Mouse (Mus musculus): ENCODE measurements around the gene Tsen34. TPM values are rescaled to one million over a fixed set of nuclear protein-coding genes. Genes with fewer than 3 reads are reported as not detected.
"Not testable (repeated sequence)": the region's sequence is repeated elsewhere in the genome, so short reads cannot be mapped to it uniquely, and the experiment has no call there.

The Tsen34 gene
- polyA plus RNA-seq, 1 experiment from 2014 or later: 215 TPM

DNA sequence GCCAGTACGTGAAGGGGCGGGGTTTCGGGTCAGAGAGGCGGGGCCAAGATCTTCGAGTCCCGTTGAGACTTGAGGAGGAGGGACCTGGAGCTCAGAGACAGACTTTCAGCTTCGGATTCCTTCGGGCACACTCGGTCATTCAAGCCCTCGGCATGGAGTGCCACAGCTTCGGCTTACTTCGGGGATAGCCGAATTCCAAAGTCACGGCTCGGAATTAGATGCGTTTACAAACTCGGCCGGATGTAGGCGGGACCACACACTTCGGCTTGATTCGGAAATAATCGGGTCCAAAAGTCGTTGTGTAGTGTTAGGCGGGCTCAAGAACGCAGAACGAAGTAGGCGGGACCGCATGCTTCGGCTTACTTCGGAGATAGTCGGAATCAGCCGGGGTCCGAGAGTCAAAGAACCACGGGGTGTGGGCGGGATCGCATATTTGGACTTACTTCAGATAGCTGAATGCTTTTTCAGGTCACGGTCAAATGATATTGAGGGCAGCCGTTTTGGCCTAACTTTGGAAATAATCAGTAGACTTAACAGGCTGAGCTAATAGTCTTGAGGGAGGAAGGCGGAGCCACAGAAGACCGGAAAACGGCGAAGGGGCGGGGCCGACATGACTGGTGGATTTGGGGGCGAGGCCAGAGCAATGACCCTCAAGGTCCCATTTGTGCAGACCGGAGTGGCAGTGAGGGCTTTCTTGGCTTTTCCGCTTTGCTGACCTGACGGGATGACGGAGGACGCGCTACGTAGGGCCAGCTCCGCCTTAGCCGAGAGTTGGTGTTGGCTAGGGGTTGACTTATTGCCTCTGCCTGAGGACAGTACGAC, 535 bp downstream of the Tsen34 start, which contains the start of gene Mboat7:
Gene Mboat7 (minus strand): TSS at position 537 of the 822 bp plus-strand sequence.
- Histone ChIP-seq H3K4me1 (peaks cover 26% of the 10 kb centered on the region), H3K36me3 (replicated peaks) (peaks cover 19% of the 10 kb centered on the region), H3K9ac (peak within 1 kb of the TSS; percentile 86), H3K27ac (peak within 1 kb of the TSS; percentile 95), H3K4me2 (peak within 1 kb of the TSS; percentile 74), H3K9me3 (no peaks in the 10 kb centered on the region), H3K27me3 (no peaks in the 10 kb centered on the region), H3K4me3 (replicated peaks) (peak within 1 kb of the TSS; percentile 59)
- ATAC-seq (ENCODE audit: low FRiP score): peak; percentile 87
- under 1% methylated on average over 55 of the region's 55 CpGs for WGBS

DNA sequence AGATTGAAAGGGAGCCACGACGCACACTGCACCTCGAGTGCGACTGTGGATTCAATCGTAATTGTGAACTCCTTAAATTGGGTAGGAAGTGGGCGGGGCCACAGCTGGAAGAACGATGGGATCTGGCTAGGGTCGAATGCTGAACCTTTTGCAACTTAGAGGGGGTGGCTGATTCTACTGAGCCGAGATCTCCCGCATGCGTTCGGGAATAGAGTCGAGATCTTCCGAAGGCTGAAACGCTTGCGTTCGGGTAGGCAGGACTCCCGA, 1.1 kb downstream of the Tsen34 start:
- under 1% methylated on average over 18 of the region's 18 CpGs for WGBS
- peak overlapping the region; percentile 95 for H3K27ac ChIP-seq
- peak overlapping the region; percentile 74 for H3K4me2 ChIP-seq
- H3K9ac ChIP-seq: peak overlapping the region; percentile 86
- H3K4me3 ChIP-seq (replicated peaks): peak overlapping the region; percentile 59
- peaks cover 26% of the 10 kb centered on the region for H3K4me1 ChIP-seq
- no peaks in the 10 kb centered on the region for H3K9me3 ChIP-seq
- ATAC-seq (ENCODE audit: low FRiP score): no peak; the same call in 1 of the 2 replicates
- H3K27me3 ChIP-seq: no peaks in the 10 kb centered on the region
- peaks cover 24% of the 10 kb centered on the region for H3K36me3 ChIP-seq (replicated peaks)

DNA sequence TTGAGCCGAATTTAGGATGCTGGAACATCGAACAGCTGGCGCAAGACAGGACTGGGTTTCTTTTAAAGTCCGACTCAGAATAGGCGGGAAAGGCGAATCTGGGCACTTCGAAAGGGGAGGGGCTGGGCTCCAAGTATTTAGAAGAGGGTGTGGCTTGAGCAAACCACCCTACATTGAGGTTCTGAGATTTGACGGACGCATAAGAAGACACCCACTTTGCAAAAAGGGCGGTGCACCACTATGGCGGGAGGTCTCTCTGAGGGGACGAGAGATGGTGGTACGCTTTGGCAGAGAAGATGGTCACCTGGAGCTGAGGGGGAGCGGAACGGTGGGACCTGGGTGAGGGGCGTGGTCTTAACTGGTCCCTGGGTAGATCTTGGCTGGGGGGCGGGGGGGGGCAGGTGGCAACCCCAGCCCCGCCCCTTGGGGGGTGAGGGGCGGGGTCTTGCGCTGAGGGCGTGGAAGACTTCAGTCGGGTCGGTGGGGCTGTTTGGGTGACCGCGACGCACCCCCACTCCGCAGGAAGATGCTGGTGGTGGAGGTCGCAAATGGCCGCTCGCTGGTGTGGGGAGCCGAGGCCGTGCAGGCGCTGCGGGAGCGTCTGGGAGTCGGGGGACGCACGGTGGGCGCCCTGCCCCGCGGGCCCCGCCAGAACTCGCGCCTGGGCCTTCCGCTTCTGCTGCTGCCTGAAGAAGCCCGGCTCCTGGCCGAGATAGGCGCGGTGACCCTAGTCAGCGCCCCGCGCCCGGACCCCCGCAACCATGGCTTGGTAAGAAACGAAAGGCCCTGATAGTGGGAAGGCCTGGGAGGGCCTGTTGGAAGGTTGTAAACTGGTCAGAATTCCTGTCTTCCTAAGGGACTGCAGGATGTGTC, 1.6 kb downstream of the Tsen34 start:
- under 1% methylated on average over 54 of the region's 55 CpGs for WGBS
- H3K4me2 ChIP-seq: peak overlapping the region; percentile 74

DNA sequence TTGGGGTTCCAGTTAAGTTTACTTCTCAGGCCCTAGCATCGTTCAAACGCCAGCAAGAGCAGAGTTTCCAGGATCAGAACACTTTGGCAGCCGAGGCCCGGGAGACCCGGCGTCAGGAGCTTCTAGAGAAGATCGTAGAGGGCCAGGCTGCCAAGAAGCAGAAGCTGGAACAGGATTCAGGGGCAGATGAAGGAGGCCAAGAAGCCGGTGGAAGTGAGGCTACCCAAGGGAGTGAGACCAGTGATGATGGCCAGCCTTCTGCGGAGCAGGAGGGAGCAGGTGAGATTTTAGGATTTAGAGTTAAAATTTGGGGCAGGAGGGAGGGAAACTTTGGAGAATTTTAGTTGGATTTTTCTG, 2.3 kb downstream of the Tsen34 start:
- peaks cover 26% of the 10 kb centered on the region for H3K4me1 ChIP-seq
- peak overlapping the region; percentile 95 for H3K27ac ChIP-seq
- WGBS: 7% methylated on average over 9 of the region's 9 CpGs
- H3K36me3 ChIP-seq (replicated peaks): peaks cover 36% of the 10 kb centered on the region
- peak overlapping the region; percentile 86 for H3K9ac ChIP-seq
- not testable (repeated sequence) for ATAC-seq (ENCODE audit: low FRiP score); H3K9me3 ChIP-seq; H3K27me3 ChIP-seq
- peak overlapping the region; percentile 59 for H3K4me3 ChIP-seq (replicated peaks)
- peak overlapping the region; percentile 74 for H3K4me2 ChIP-seq

More for the DNA sequence above, 1.6 kb downstream of the Tsen34 start:
- peak overlapping the region; percentile 86 for H3K9ac ChIP-seq
- no peaks in the 10 kb centered on the region for H3K27me3 ChIP-seq
- ATAC-seq (ENCODE audit: low FRiP score): peak; percentile 61
- H3K9me3 ChIP-seq: no peaks in the 10 kb centered on the region
- H3K4me1 ChIP-seq: peaks cover 26% of the 10 kb centered on the region
- peak overlapping the region; percentile 59 for H3K4me3 ChIP-seq (replicated peaks)
- H3K27ac ChIP-seq: peak overlapping the region; percentile 95
- H3K36me3 ChIP-seq (replicated peaks): peaks cover 30% of the 10 kb centered on the region

DNA sequence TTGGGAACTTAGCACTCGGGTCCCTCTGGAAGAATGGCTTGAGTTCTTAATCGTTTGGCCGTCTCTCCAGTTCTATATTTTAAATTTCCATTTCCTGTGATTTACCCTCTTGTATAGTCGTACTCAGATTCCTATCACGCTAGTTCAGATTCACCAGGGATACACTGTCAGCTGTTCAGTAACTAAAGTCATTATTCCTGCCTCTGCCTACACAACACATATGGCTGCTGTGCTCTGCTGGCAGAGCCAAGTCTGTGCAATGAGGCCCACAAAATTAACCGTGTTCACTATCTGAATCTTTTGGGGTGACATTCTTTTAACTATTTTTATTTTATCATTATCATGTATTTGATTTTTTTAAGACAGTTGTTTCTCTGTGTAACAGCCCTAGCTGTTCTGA, 5.8 kb downstream of the Tsen34 start:
- H3K27ac ChIP-seq: no peak overlapping the region
- peaks cover 14% of the 10 kb centered on the region for H3K4me1 ChIP-seq
- WGBS: 94% methylated on average over 6 of the region's 6 CpGs
- no peak overlapping the region for H3K9ac ChIP-seq
- H3K36me3 ChIP-seq (replicated peaks): peaks cover 50% of the 10 kb centered on the region
- H3K4me2 ChIP-seq: no peak overlapping the region
- no peaks in the 10 kb centered on the region for H3K9me3 ChIP-seq
- no peak overlapping the region for H3K4me3 ChIP-seq (replicated peaks)
- no peaks in the 10 kb centered on the region for H3K27me3 ChIP-seq
- ATAC-seq (ENCODE audit: low FRiP score): no peak

DNA sequence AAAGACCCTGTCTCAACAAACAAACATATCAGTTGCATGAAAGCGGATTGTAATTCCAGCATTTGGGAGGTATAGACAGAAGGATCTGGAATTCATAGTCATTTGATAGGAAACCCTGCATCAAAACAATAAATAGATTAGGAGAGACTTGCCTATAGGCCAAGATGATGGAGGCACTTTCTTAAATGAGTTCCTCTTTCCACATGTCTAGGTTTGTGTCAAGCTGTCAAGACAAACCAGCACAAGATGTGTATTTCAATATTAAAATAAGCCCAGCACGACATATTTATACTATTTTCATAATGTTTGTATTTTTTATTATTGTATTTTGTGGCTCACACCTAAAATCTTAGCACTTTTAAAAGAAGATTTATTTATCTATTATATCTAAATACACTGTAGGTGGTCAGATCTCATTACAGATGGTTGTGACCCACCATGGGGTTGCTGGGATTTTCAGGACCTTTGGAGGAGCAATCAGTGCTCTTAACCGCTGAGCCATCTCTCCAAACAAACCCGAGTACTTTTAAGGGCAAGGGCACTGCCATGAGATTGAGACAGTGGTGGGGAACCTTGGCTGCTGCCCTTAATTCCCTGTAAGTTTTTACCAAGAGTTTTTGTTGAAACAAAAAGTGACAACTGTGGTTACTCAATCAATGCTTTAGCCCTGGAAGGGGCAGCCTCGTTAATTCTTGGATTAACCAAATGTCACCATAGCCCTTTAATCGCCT, 10.7 kb downstream of the Tsen34 start:
- Histone ChIP-seq H3K4me2 (peak overlapping the region; percentile 93), H3K9ac (peak overlapping the region; percentile 93), H3K4me3 (replicated peaks) (peak overlapping the region; percentile 88), H3K9me3 (no peaks in the 10 kb centered on the region), H3K27me3 (no peaks in the 10 kb centered on the region), H3K4me1 (peaks cover 23% of the 10 kb centered on the region), H3K27ac (peak overlapping the region; percentile 95), H3K36me3 (replicated peaks) (peaks cover 60% of the 10 kb centered on the region)
- ATAC-seq (ENCODE audit: low FRiP score): peak; percentile 58
- 23% methylated on average over 6 of the region's 6 CpGs for WGBS

DNA sequence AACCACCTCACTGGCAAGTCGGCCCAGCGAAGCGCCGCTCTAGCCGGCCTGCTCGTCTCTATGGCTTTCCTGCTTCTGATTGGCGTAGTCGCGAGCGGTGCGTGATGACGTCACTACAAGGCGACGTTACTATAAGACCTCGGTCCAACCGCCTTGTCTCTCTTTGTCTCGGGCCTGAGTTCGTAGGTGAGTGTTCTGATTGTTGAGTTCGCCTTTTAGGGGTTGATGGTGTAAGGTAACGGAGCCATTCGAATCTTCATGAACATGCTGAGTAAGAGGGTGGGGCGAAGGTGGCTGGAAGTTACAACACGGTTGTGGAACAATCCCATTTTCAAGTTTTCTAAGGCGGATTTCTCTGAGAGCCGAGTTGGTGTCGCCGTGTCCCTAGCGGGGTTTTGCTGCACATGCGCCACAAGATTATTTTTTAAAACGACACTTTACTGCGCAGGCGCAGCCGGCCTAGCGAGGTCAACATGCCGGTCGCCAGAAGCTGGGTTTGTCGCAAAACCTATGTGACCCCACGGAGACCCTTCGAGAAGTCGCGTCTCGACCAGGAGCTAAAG, 11.3 kb downstream of the Tsen34 start, which contains the start of gene Rps9:
Gene Rps9 (plus strand): TSS at position 115 of the 563 bp plus-strand sequence.
- Histone ChIP-seq H3K27ac (peak within 1 kb of the TSS; percentile 95), H3K4me2 (peak within 1 kb of the TSS; percentile 93), H3K9ac (peak within 1 kb of the TSS; percentile 93), H3K4me3 (replicated peaks) (peak within 1 kb of the TSS; percentile 88), H3K9me3 (no peaks in the 10 kb centered on the region), H3K4me1 (peaks cover 23% of the 10 kb centered on the region), H3K27me3 (no peaks in the 10 kb centered on the region), H3K36me3 (replicated peaks) (peaks cover 55% of the 10 kb centered on the region)
- 1% methylated on average over 42 of the region's 42 CpGs for WGBS
- peak; percentile 97 for ATAC-seq (ENCODE audit: low FRiP score)

DNA sequence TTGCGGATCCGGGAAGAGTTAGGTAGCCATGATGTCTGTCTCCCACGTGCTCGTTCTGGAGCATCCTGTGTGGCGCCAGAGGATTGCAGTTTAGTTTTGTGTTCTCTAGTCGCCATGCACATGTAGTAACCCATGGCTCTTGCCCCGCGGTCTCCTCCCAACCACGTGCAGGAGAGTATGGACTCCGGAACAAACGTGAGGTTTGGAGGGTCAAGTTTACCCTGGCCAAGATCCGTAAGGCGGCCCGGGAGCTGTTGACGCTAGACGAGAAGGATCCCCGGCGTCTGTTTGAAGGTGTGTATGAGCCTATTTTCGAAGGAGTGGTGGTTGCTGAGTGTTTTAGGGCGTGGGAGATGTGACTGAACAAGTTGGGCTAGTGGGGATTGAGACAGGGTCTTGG, 11.8 kb downstream of the Tsen34 start:
- no peak; the same call in 1 of the 2 replicates for ATAC-seq (ENCODE audit: low FRiP score)
- WGBS: 2% methylated on average over 20 of the region's 20 CpGs
- Histone ChIP-seq H3K27ac (peak overlapping the region; percentile 95), H3K9ac (peak overlapping the region; percentile 93), H3K27me3 (no peaks in the 10 kb centered on the region), H3K36me3 (replicated peaks) (peaks cover 49% of the 10 kb centered on the region), H3K4me2 (peak overlapping the region; percentile 93), H3K4me1 (peaks cover 23% of the 10 kb centered on the region), H3K4me3 (replicated peaks) (peak overlapping the region; percentile 88), H3K9me3 (no peaks in the 10 kb centered on the region)

DNA sequence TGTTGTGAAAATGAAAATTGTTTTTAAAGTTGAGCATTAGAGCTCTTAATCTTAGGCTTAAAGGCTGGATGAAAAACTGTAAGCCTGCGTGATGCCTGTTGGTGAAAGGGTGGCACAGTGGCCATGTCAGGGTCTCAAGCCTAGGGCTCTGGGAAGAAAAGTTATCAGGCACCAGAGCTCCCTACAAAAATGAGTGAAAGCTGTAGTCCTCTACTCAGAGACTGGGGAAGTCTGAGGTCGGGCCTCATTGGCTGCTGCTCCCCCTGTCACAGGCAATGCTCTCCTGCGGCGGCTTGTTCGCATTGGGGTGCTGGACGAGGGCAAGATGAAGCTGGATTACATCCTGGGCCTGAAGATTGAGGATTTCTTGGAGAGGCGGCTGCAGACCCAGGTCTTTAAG, 12.8 kb downstream of the Tsen34 start:
- H3K9me3 ChIP-seq; H3K27me3 ChIP-seq; ATAC-seq (ENCODE audit: low FRiP score): not testable (repeated sequence)
- Histone ChIP-seq H3K4me2 (peak overlapping the region; percentile 93), H3K27ac (peak overlapping the region; percentile 68), H3K4me1 (peaks cover 23% of the 10 kb centered on the region), H3K36me3 (replicated peaks) (peaks cover 40% of the 10 kb centered on the region), H3K4me3 (replicated peaks) (peak overlapping the region; percentile 88), H3K9ac (peak overlapping the region; percentile 93)
- 6% methylated on average over 7 of the region's 7 CpGs for WGBS

DNA sequence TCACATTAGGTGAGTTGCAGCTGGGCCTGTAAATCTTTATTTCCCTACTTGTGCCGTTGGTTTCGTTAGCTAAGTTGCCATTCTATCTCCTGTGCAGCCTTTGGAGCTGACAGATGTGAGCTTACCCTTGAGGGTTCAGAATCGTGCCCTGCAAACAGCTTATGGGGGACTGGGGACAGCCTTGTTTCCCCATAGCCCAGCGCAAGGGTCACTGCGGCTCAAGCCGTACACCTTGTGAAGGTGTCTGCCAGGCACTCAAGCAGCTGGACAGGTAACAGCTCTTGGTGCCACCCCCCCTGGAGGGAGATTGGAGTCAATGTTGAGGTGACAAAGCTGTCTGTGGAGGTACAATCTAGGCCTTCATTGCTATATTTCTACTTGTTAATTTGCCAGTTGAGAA, 13.2 kb downstream of the Tsen34 start:
- Histone ChIP-seq H3K4me1 (peaks cover 23% of the 10 kb centered on the region), H3K4me2 (peak overlapping the region; percentile 93), H3K9ac (peak overlapping the region; percentile 93), H3K9me3 (no peaks in the 10 kb centered on the region), H3K27me3 (no peaks in the 10 kb centered on the region), H3K27ac (peak overlapping the region; percentile 46), H3K36me3 (replicated peaks) (peaks cover 36% of the 10 kb centered on the region), H3K4me3 (replicated peaks) (peak overlapping the region; percentile 88)
- 40% methylated on average over 6 of the region's 6 CpGs for WGBS
- ATAC-seq (ENCODE audit: low FRiP score): no peak

DNA sequence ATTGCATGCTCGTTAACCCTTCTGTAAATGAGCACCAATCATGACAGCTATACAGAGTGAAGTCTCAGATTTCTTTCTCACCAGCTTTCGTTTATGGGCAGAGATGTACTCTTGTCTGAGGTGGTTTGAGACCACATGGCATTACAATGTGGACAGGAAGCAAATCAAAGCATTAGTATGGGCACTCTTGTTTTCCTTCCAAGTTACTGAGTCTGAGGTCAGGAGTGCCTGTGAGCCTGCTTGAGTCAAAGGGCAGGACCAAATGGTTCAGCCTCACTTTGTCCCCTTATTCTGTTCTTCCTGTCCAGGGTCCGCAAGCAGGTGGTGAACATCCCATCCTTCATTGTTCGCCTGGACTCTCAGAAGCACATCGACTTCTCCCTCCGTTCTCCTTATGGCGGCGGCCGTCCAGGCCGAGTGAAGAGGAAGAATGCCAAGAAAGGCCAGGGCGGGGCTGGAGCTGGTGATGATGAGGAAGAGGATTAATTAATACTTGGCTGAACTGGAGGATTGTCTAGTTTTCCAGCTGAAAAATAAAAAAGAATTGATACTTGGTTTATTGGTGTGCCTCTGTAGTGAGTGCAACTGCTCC, 13.8 kb downstream of the Tsen34 start:
- WGBS: 50% methylated on average over 11 of the region's 11 CpGs
- H3K4me1 ChIP-seq: peaks cover 23% of the 10 kb centered on the region
- ATAC-seq (ENCODE audit: low FRiP score): no peak
- H3K36me3 ChIP-seq (replicated peaks): peaks cover 31% of the 10 kb centered on the region
- peak overlapping the region; percentile 88 for H3K4me3 ChIP-seq (replicated peaks)
- no peaks in the 10 kb centered on the region for H3K9me3 ChIP-seq
- no peaks in the 10 kb centered on the region for H3K27me3 ChIP-seq
- H3K9ac ChIP-seq: peak overlapping the region; percentile 93
- peak overlapping the region; percentile 93 for H3K4me2 ChIP-seq
- H3K27ac ChIP-seq: peak overlapping the region; percentile 66

Measured in forebrain, embryonic 12.5 days (tissue).